Mouse (Mus musculus) C2C12 (cell line): ENCODE results near the gene Duxbl1. TPM values are rescaled to one million over a fixed set of nuclear protein-coding genes. Genes with fewer than 3 reads are reported as not detected.
"Not testable (repeated sequence)": the region's sequence is repeated elsewhere in the genome, so short reads cannot be mapped to it uniquely, and the experiment has no call there.

ENCODE experiments used
- H3K27me3 ChIP-seq: one replicate; pipeline ENCODE4 v1.6.1; 2011; ENCODE audit not compliant: control insufficient read depth, insufficient read depth, insufficient read length
- H3K36me3 ChIP-seq: one replicate; pipeline ENCODE4 v1.6.1; 2011; ENCODE audit not compliant: control insufficient read depth, insufficient read depth
- H3K4me3 ChIP-seq: one replicate; pipeline ENCODE4 v1.5.1; 2011; ENCODE audit warnings: mild to moderate bottlenecking, control low read depth; ENCODE audit not compliant: poor library complexity, insufficient read depth, severe bottlenecking
- H3K79me2 ChIP-seq: one replicate; pipeline ENCODE4 v1.6.1; 2011; ENCODE audit not compliant: control insufficient read depth, insufficient read depth
- H3K79me3 ChIP-seq: one replicate; pipeline ENCODE4 v1.6.1; 2011; ENCODE audit warnings: low read depth, control low read depth
- H3ac ChIP-seq: one replicate; pipeline ENCODE3; 2011; ENCODE audit warnings: low read depth; ENCODE audit not compliant: control insufficient read depth, insufficient read length
- polyA plus RNA-seq: library from polyadenylated mRNA; unstranded; fragments of >200 nt; fragmentation: generic; extraction: Trizol; gene quantifications from one replicate; pipeline ENCODE4 v1.2.1, GENCODE M21; 2012; ENCODE audit warnings: missing spikeins

The Duxbl1 gene
- polyA plus RNA-seq, 1 experiment, result not detected

- not testable (repeated sequence) for H3K79me2 ChIP-seq, H3K27me3 ChIP-seq, H3K79me3 ChIP-seq, H3ac ChIP-seq, H3K4me3 ChIP-seq, H3K36me3 ChIP-seq
These were observed 56.0 kb downstream of the Duxbl1 start for GRCm38 (mm10) chr14:26034364-26034763.

GRCm38 (mm10) chr14:26035439-26035838 lies 57.1 kb downstream of the Duxbl1 start:
- H3K79me2 ChIP-seq, H3K79me3 ChIP-seq, H3K4me3 ChIP-seq, H3K27me3 ChIP-seq, H3K36me3 ChIP-seq, H3ac ChIP-seq: not testable (repeated sequence)

Other genes with a start within 250 kb of the Duxbl1 start
- gene Zcchc24, start 209.5 kb upstream of the Duxbl1 start, polyA plus RNA-seq, result 36.4 TPM
- gene Anxa11, start 136.4 kb upstream of the Duxbl1 start, polyA plus RNA-seq, result 33.3 TPM
- gene Plac9a, start 75.5 kb upstream of the Duxbl1 start, polyA plus RNA-seq, result 0.30 TPM
- gene Tmem254a, start 50.9 kb upstream of the Duxbl1 start, polyA plus RNA-seq, result 0.56 TPM
- gene Cphx1, start 40.3 kb upstream of the Duxbl1 start, polyA plus RNA-seq, result not detected
- gene Gm9780, start 64.1 kb downstream of the Duxbl1 start, polyA plus RNA-seq, result 0.96 TPM
- 3.7 TPM for gene Tmem254c, start 88.8 kb downstream of the Duxbl1 start, polyA plus RNA-seq
- gene Cphx2, start 102.9 kb downstream of the Duxbl1 start, polyA plus RNA-seq, result not detected
- not detected for gene Cphx3, start 103.7 kb downstream of the Duxbl1 start, polyA plus RNA-seq
- gene Duxbl2, start 139.8 kb downstream of the Duxbl1 start, polyA plus RNA-seq, result not detected
- gene Plac9b, start 203.9 kb downstream of the Duxbl1 start, polyA plus RNA-seq, result 4.8 TPM
- gene Tmem254b, start 228.5 kb downstream of the Duxbl1 start, polyA plus RNA-seq, result 5.8 TPM